Mouse (Mus musculus) lung, adult 2 months (tissue): Measurements from ENCODE around the gene Crip1.

ENCODE experiments used
- CTCF ChIP-seq: fragments of 200-500 bp; IDR thresholded peaks from 2 replicates; pipeline ENCODE4 v1.5.1; 2011; ENCODE audit warnings: mild to moderate bottlenecking, low read length, control low read depth; ENCODE audit not compliant: insufficient read depth
- POLR2A ChIP-seq: fragments of 200-500 bp; IDR thresholded peaks from 2 replicates; pipeline ENCODE4 v1.6.1; 2011; ENCODE audit warnings: low read depth, mild to moderate bottlenecking, control low read depth, low read length, borderline replicate concordance; ENCODE audit errors: extremely low read depth

DNA sequence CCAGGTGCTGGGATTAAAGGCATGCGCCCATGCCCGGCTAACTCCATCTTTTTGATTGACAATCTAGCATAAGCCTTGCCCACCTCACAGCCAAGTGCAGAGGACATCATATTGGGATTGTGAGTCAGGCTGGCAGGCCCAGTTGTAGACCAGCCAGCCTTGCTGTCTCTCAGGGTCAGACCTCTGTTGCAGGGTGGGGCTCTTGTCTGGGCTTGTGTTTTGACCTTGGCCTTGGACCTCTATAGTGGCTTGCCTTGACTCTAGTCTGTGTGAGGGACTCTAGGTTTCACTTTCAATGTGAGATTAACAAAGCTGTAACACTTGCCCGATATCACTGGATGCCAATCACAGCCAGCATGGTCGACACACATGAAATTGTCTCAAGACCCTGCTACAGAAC, 32.0 kb upstream of the Crip1 start:
- TF ChIP-seq POLR2A (no peak), CTCF (no peak)
